Mouse (Mus musculus) embryo, embryonic 11 days (tissue): ENCODE data around the gene Olfr731.

Experiments
- DNase-seq: peaks from one replicate; pipeline ENCODE4 v3.0.0-alpha.2; 2015

The Olfr731 gene

DNA sequence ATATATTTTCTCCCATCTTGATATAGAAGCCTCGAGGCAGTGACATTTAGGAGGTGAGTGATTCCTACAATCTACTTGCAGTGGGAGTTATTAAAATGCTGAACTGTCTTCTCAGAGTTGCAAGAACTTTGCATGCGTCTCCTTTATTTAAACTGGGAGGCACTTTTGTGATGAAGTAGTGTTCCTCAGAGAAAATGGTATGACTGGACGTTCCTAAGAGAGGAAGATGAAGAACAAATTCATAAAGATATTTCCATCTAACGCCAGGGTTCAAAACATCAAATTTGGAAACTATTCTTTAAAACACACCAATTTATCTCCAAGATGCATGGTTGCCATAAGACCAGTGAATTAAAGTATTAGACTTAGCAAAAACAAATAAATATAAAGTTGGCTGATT, at the start of gene Olfr731:
Gene Olfr731 (minus strand): TSS at position 101 of the 400 bp plus-strand sequence.
- DNase-seq: no peak

DNA sequence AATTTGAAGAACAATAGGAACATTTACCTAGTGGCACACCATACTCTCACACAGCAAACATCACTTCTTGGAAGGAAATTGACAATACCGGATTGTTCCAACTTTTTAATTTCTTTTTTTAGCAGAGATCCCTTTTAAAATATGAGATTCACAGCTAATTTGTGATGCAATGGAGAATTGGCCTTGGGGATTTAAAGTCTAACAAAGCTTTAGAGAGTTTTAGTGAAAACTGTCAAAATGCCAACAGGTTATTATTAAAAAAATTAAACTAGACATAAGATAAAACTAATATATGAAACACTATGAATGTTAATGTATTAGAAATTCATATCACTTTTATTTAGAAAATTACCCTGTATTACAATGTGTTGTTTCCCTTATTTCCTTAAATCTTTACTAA, 42.4 kb upstream of the Olfr731 start, which contains the start of gene Olfr732:
Gene Olfr732 (minus strand): TSS at position 101 of the 400 bp plus-strand sequence.
- no peak for DNase-seq

GRCm38 (mm10) chr14:50188098-50188497, 53.6 kb downstream of the Olfr731 start, which contains the start of gene Olfr730:
Gene Olfr730 (minus strand): TSS chr14:50188198.
- no peak for DNase-seq
